Mouse (Mus musculus): ENCODE results near the gene Btbd1.

The Btbd1 gene

DNA sequence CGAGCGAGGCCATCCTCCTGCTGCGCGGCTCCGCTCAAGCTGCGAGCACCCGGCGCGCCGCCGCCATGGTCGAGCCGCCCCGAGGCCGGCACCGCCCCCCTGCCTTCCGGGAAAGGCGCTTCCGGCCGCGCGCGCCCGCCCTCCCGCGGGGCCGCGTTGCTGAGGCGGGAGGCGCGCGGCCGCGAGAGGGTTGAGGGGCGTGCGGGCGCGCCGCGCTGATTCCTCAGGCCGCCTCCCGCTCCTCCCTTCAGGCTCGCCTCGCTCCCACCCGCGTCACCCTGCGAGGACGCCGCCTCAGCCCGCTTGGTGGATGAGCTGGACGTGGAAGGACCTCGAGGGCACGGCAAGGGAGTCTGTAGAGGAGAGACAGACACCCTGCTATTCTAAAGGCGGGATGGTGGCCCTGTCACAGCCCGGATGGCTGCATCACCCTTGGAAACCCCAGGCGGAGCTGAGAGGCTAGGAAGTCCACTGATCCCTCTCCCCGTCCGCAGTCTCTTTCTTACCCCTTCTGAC lies at the start of gene Btbd1:
Gene Btbd1, minus strand, starts transcription at position 53 of the 516 bp plus-strand sequence.
- TF ChIP-seq GATA4 (IDR thresholded peaks at IDR 0.05; ENCODE audit: insufficient replicate concordance, low read length) = no peak; the same call in 1 of the 2 replicates

DNA sequence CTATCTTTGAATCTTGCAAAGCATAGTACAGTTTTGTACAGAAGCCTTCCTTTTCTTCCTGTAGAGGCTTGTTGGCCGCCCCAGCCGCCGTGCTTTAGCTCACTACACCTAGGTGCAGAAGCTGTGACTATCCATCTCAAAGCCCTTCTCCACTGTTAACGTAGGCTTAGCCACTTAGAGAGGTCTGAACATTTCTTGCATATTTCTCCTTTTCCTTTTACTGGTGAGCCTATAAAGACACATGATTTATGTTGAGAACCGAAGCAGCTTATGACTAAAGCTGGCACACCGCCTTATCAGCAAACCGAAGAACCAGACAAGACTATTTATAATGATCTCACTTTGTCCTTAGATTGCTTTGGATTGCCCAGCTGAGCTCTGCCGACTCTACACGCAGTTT lies 46.1 kb upstream of the Btbd1 start:
- TF ChIP-seq GATA4 (IDR thresholded peaks at IDR 0.05; ENCODE audit: insufficient replicate concordance, low read length) = no peak

DNA sequence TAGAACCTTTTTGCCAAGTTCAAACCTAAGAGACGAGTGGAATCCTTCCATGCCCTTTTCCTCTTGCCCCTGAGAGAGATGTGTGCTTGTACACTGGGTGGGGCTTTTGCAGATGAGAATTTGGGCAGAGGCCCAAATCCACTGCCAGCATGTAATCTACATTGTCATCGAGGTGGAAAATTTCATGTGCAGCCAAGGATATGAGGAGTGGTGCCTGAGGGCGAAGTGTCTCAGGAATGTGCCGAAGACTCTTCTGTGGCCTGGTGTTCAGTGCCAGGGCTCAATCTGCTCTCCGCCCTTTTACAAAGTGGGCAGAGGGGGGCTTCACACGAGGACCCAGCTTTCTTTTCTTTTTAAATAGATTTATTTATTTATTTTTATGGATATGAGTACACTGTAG lies 45.4 kb upstream of the Btbd1 start:
- no peak for TF ChIP-seq GATA4 (IDR thresholded peaks at IDR 0.05; ENCODE audit: insufficient replicate concordance, low read length)

DNA sequence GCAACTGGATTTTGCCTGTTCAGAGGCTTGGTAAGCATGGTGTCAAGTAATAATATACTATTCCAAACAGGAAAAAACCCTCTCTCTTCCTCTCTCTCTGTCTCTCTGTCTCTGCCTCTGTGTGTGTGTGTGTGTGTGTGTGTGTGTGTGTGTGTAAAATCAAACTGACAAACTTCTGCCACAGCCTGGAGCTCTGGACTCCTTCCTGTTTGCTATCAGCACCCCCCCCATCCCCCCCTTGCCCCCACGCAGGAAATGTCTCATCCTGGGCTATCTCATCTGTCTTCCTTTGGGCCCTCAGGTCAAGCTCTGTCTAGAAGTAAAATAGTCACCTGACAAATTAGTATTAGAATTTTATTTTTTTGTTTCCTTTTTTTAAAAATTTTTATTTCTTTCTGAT lies 44.6 kb upstream of the Btbd1 start:
- peak; percentile 70; the same call in 1 of the 2 replicates for TF ChIP-seq GATA4 (IDR thresholded peaks at IDR 0.05; ENCODE audit: insufficient replicate concordance, low read length)

- TF ChIP-seq GATA4 (IDR thresholded peaks at IDR 0.05; ENCODE audit: insufficient replicate concordance, low read length) = no peak
Measured at GRCm38 (mm10) chr7:81872493-81873013, 43.3 kb upstream of the Btbd1 start.

- TF ChIP-seq GATA4 (IDR thresholded peaks at IDR 0.05; ENCODE audit: insufficient replicate concordance, low read length) = no peak
Measured at GRCm38 (mm10) chr7:81868158-81868557, 38.9 kb upstream of the Btbd1 start.

- no peak for TF ChIP-seq GATA4 (IDR thresholded peaks at IDR 0.05; ENCODE audit: insufficient replicate concordance, low read length)
Measured at GRCm38 (mm10) chr7:81867231-81867930, 38.1 kb upstream of the Btbd1 start.

- TF ChIP-seq GATA4 (IDR thresholded peaks at IDR 0.05; ENCODE audit: insufficient replicate concordance, low read length) = no peak
Measured at GRCm38 (mm10) chr7:81865937-81866336, 36.7 kb upstream of the Btbd1 start.

GRCm38 (mm10) chr7:81864552-81864951 lies 35.3 kb upstream of the Btbd1 start:
- TF ChIP-seq GATA4 (IDR thresholded peaks at IDR 0.05; ENCODE audit: insufficient replicate concordance, low read length) = no peak

DNA sequence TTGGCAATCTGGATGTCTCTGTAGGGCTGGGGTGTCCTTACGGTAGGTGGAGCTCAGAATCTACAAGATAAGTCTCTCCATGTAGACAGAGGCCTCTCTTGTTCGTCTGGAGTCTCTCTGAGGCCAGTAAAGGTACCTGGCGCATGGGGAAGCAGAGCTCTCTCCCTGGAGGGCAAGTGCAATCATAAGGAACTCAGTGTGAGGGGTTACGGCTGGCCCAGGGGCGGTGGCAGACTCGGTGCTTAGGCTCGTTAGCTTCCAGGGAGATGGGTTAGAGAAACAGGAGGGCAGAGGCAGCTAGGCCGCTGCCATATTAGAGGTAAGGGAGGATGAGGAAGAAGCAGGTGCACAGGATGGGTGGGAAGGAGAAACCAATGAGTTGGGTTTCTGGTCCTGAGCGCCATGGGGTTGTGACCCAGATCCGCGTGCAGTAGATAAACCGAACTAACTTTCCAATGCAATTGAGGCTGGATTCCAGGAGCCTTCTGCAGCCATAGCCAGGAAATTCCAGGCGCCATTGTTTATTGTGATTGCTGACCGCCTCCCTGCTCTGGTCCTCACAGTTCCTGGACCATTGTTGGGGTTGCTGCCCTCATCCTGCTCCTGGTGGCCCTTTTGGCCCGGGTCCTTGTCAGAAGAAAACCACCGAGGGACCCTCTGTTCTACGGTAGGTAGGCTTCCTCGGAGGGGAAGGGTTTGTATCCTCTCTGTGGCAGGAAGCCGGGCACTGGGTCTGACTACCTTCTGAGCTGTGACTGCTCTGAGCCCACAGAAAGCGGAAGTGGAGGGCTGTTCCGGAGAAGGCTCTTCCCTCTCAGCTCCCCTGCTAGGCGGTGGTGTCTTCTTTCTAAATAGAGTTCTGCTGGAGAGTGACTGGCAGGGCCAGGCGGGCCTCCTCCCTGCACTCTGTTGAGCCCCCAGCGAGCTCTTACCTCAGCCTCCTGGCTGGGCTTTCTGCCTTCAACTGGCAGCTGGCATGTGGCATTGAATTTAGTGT lies 33.7 kb upstream of the Btbd1 start:
- TF ChIP-seq GATA4 (IDR thresholded peaks at IDR 0.05; ENCODE audit: insufficient replicate concordance, low read length) = no peak

DNA sequence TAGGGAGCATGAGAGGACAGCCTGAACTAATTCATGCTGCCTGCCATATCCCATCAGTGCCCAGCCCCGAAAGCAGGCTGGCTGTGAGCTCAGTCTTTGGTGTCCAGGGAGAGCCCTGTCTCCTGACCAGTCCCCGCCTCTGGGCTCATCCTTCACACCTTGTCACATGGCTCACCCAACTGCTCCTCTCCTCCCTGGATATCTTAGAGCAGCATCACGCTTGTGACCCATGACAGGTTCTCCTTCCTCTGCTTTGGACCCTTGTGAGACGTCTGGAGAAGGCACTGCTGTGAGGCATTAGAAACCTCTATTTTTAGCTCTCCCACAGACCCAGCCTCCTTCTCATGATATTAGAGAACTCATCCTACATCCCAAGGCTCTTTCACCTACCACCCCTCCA lies 32.7 kb upstream of the Btbd1 start:
- no peak for TF ChIP-seq GATA4 (IDR thresholded peaks at IDR 0.05; ENCODE audit: insufficient replicate concordance, low read length)

DNA sequence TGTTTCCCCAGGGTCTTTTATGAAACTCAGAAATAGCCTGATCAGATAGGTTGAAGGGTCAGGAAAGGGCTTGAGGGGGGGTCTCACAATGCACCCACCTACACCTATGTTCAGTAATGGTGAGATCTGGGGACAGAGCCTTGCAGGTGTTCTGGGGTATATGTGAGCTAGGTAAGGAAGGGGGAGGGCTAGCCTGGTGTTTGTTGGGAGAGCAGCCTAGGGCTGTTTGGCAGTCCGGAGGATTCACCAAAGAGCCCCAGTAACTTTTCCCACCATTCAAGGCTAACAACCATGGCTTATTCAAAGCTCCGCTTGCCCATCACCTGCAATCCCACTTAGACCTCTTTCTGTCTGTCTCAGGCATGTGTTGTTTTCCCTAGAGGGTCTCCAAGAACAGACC lies 32.2 kb upstream of the Btbd1 start:
- no peak for TF ChIP-seq GATA4 (IDR thresholded peaks at IDR 0.05; ENCODE audit: insufficient replicate concordance, low read length)

DNA sequence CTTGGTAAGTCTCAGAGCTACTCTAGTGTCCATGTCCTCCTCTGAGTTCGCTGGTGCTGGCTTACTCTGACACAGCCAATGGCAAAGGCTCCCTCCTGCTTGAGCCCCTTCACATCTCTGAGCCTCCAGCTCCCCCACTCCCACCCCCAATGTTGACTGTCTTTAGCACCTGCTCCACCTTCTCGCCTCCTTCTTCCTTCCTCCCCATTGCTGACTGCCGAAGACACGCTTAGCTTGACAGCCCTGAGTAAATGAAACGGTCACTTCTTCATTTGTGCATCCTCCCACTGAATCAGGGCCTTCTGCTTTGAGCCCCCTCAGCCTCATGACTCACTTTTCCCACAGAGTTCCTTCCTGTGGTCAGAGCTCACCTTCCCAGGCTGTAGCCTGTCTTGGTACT lies 31.8 kb upstream of the Btbd1 start:
- no peak for TF ChIP-seq GATA4 (IDR thresholded peaks at IDR 0.05; ENCODE audit: insufficient replicate concordance, low read length)

GRCm38 (mm10) chr7:81860071-81860470 lies 30.8 kb upstream of the Btbd1 start:
- TF ChIP-seq GATA4 (IDR thresholded peaks at IDR 0.05; ENCODE audit: insufficient replicate concordance, low read length) = no peak

DNA sequence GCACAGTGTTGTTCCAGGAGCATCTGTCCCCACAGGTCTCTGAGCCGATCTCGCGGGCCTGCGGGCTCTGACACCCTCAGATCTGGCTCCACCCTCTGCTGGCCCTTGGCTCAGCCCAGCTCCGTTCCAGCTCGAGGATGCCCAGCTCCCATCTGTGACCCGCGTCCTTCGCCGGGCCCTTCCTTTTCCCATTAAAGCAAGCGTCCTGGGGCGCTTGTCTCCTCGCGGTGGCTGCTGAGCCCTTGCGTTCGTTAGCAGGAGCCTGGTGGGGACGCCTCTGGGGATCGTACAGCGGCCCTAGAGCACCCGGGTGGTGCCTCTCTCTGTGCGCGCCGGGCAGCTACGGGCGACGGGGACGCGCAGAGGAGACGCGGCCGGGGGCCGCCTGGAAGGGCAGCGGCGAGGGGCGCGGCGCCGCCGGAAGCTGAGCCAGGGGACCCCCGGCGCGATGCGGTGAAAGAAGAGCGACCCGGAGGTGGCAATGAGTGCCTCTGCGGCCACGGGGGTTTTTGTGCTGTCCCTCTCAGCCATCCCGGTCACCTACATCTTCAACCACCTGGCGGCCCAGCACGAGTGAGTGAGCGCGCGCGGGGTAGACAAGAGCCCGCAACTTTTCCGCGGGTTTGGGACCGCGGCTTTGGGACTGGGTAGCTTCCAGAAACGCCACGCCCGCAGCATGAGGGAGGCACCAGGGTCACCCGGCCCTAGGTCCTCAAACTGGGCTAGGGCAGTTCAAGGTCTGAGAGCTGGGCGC lies 29.9 kb upstream of the Btbd1 start, which contains the start of gene Tm6sf1:
Gene Tm6sf1, plus strand, starts transcription at position 34 of the 754 bp plus-strand sequence.
- TF ChIP-seq GATA4 (IDR thresholded peaks at IDR 0.05; ENCODE audit: insufficient replicate concordance, low read length) = no peak

Data from liver, adult (tissue).